Mouse (Mus musculus): ENCODE results near the gene St3gal5.
"Not testable (repeated sequence)": the region's sequence is repeated elsewhere in the genome, so short reads cannot be mapped to it uniquely, and the experiment has no call there.

Gene St3gal5

DNA sequence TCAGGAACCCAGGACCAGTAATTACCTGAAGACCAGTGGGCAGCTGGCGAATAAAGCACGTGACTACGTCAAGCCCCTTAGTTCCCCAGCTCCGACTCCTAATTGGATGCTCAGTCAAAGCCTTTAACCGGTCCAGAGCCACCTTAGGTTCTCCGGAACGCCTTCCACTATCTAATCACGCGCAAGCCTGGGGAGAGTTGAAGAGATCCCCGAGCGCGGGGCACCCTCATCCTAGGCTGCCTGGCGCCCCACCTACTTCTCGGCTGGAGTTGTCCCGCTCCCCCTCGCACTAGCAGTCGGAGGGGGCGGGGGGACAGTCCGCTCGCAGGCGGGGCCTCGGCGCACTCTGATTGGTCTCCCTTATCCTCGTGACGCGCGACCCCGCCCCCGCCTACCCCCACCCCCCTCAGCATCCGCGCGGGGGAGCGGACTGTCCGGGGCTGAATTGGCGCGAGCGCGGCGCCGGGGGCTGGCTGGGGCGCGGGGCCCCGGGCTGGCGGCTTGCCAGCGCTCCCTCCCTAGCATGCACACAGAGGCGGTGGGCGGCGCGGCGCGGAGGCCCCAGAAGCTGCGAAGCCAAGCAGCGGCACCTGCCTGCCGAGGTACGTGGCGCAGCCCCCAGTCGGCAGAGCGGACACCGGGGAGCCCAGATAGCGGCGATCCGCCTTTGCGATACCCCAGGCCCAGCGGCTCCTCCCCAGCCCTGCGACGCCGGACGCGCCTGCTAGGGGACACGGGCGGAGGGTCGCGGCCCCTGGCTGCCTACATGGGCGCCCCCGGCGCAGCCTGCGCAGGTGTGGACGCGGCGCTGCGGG, at the start of gene St3gal5:
TSS of gene St3gal5 (plus strand) at position 412 of the 815 bp plus-strand sequence.
- peak; percentile 94 for DNase-seq

DNA sequence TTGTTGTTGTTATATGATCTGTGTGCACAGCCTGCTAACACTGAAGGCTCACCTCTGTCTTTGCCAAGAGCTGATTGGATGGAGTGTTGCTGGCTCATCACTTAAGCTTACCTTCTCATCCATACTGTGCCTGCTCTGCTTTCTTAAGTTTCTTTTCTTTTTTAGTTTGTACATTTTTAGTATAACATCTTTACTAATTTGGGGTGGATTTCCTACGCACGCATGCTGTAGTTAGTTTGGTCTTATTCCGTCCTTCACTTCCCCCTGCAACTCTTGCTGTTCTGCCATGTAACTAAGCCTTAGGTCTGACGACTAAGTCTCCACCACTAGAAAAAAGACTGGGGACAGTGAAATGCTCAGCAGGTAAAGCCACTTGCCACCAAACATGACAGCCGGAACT, 48.7 kb upstream of the St3gal5 start:
- no peak for DNase-seq

DNA sequence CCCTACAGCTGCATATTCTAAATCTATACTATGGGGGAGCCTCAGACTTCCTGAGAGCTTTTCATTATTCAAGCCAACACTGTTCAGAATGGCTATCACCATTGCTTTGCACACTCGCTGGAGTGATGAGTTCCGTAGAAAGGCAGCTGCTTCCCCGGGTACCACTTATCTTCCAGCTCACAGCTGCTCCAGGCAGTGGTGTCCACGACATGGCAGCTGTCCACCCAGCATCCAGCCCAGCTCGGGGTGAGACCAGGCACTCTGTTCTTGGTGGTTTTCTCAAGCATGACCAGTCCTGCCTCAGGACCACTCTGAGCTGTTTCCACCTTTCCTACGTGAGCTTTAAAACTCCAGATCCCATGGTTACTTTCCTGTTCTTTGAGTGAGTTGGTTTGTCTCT, 47.5 kb upstream of the St3gal5 start:
- no peak for DNase-seq

DNA sequence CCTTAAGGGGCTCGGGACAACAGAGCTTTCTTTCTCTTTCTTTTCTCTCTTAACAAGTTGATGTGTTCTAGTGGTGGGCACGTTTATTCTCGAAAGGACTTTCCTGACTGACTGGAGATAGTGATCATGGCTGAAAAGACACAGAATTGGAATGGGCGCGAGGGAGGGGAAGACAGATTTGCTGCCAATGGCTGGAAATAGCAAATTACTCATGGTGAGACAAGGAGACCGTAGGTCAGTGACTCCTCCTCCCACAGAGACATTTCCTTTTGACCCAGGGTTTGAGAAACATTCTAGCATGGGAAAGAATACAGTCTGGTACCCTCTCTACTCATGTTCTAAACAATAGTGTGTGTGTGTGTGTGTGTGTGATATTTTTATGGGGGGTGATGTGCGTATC, 46.6 kb upstream of the St3gal5 start:
- no peak for DNase-seq

DNA sequence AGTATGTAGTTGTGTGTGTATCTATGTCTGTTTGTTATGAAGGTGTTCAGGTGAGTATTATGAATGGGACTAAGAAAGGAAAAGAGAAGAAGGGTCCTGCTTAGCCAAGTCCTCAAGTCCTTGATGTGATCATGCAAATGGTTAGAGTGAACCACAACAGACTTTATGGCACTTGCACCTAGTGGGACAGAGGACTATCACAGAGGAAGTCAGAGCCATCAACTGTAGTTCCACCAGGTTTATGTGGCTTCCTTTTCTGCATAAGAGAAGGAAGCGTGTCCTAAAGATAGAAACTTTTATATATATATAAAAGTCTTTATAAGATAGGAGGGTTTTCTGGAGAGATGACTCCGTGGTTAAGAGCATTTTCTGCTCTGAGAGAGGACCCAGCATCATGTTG, 46.1 kb upstream of the St3gal5 start:
- DNase-seq = no peak

DNA sequence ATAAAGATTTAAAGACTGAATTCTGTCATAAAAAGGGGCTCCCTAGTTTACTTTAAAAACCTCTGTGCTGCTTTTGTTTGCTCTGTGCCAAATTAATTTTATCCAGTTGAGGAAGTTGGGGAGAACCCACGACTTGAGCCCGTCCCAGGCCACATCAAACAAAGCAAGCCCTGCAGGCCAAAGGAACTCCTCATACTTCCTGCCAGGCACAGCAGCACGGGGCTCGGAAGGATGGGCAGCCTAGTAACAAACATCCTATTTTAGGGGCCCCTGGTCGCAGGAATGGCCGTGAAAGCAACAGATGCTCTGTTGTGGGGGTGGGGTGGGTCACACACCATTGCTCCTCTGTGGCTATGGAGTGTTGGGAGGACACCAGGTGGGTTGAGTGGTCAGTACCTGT, 45.6 kb upstream of the St3gal5 start:
- no peak for DNase-seq

DNA sequence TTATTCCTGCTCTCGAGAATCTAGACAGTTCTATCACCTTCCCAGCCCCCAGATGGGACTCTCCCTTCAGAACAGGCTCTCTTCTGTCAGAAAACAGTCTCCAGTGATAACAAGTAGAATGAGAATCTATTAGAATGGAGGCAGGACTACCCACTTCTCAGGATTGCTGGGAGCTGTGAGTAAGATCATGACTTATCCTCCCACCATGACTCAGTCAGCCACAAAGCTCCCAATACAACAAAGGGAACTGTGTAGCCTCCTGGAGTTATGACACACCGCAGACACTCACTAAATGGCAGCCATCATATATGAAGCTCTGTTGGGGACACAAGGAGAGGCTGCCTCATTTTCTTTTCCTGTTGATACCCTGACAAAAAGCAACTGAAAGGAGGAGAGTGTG, 40.8 kb upstream of the St3gal5 start:
- no peak for DNase-seq

DNA sequence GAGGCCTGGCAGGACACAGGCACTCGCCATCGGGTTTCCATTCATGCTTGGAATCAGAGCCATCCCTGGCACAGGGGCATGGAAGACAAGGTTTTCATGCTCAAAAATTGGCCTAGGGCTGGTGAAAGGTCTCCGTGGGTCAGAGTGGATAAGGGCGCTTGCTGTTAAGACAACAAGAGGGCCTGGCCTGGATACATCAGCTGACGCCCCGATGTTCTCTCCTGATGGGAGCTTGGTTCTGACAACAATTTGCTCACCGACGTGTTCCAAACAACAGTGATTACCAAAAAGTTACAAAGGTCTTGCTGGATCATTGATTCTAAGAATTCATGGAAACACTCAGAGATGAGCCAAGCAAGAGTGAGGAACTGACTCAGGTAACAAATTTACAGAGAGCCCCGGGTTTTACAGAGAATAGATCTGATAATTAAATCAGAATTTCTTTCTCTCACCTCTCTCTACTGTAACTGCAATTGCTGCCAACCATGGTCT, 38.9 kb upstream of the St3gal5 start:
- no peak for DNase-seq

DNA sequence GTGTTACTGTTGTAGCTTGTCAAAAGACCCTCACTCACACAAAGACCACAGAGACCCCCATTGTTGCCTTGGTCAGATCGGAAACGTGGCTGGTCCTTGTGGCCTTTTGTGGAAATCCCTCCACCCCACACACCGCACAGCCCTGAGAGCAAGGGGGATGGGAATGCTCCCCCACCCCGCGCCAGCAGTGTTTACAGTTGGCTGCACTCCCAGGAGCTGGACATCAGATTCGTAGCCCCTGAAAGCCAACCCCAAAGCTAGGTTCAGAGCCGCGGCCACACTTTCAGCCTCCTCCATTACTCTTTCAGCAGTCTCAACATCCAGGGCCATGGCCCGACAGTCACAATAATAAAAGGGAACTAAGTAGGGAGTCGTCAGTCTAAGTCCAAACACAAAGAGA, 36.7 kb upstream of the St3gal5 start:
- not testable (repeated sequence) for DNase-seq

DNA sequence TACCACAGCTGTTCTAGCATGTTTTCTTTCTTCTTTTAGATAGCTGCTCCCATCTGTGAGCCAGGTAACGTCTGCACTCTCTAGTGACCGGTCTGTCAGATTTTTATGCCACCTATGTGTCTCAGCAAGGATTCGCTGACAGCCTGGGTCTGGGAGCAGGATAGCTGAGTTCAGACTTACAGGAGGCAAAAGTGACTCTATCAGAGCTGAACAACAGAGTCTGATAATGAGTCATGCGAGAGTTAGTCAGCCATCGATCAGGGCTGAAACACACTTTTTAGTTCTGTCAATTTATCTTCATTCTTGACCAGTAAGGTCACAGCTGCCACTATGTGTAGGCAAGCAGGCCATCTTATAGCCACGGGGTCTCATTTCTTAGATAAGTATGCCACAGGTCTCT, 33.7 kb upstream of the St3gal5 start:
- DNase-seq = no peak

DNA sequence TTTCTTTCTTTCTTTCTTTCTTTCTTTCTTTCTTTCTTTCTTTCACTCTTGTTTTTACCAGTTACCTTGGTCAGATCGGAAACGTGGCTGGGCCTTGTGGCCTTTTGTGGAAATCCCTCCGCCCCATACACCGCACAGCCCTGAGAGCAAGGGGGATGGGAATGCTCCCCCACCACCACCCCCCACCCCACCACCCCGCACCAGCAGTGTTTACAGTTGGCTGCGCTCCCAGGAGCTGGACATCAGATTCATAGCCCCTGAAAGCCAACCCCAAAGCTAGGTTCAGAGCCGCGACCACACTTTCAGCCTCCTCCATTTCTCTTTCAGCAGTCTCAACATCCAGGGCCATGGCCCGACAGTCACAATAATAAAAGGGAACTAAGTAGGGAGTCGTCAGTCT, 31.4 kb upstream of the St3gal5 start:
- DNase-seq = no peak

DNA sequence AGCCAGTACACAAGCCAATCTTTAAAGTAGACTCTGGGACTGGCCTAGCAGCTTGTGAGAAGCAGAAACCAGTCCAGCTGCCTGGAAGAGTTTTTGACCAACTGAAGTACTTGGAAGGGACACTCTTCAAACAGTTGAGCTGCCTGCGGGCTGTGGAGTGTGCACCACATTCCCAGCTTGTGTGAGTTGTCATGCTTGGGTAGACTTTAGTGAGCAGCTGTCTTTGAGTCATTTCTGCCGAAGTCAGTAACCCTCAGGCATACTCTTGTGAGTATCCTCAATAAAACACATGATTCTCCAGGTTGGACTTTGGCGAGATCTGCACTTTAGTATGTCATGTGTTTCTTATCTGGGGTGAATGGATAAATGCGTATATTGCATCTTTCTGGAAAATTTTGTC, 29.0 kb upstream of the St3gal5 start:
- DNase-seq = no peak

DNA sequence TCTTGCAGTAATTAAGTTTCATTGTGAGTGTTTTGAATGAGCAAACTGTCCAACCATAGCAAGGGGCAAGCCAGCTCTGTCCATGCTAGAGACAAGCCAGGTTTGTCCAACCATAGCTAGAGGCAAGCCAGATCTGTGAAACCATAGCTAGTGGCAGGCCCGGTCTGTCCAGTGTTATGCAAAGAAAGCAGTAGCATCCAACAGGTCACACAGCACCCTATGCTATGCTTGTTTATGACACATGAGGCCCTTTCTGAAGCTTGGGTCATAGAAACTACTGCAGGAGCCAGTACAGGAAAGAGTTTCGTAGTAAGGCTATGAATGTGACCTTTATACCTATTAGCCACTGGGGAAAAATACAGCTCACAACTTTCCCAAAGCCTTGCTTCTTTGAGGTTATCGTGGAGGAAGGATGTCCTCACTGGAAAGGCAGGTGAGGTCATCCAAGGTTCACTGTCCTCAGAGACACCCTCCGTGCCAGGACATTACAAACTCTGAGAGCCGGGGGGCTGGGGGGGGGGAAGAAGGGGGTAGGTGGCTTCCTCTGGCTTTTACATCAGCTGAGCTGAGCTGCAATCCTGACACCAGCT, 26.0 kb upstream of the St3gal5 start:
- DNase-seq = no peak

DNA sequence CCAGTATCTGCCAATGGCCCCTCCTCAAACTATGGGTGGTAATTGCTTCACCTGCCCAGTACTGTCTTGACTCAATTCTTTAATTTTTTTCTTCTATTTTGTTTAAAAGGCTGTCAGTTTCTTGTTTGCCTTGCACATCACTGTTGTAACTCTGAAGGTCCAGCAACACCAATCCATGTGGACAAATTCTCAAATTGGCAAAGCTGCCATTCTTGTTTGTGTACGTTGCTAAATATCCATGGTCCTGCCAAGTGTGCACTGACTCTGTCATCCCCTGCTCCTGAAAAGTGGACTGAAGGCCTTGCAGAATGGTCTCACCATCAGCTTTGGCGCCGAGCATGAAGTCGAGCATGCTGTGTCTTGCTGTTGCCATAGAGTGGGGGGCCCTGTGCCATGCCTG, 23.6 kb upstream of the St3gal5 start:
- DNase-seq = no peak

DNA sequence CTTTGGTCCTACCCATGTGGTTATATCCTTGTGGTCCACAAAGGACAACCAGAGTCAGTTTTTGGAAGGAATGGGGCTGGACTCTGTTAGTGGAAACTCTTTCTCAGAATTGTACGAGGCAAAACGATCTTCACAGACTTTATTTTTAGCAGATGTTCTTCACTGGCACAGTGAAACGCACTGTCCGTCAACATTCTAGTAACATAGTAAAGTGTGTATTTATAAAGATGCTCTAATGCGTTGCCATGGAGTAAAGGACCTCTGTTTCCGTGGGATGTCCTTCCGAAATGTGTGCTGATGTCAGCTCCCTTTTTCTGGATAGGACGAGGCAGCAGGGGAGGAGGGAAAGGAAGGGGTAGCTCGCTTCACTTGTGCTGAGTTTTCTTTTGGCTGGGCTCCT, 20.9 kb upstream of the St3gal5 start:
- no peak for DNase-seq

DNA sequence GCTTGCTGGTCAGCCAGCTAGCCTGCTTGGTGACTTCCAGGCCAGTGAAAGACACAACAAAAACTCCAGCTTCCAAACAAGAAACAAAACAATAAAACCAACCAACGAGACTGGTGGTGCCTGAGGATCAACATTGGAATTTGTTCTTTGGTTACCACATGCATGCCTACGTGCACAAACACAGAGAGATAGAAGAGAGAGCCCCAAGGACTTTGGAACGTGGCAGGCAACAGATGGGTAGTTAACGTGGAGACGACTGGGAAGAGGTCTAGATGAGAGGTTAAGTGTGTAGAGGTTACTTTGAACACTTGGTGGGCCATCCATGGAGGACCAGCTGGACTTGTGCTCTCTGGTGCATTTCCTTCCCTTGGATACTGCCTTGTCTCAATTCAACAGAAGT, 19.2 kb upstream of the St3gal5 start:
- no peak for DNase-seq

DNA sequence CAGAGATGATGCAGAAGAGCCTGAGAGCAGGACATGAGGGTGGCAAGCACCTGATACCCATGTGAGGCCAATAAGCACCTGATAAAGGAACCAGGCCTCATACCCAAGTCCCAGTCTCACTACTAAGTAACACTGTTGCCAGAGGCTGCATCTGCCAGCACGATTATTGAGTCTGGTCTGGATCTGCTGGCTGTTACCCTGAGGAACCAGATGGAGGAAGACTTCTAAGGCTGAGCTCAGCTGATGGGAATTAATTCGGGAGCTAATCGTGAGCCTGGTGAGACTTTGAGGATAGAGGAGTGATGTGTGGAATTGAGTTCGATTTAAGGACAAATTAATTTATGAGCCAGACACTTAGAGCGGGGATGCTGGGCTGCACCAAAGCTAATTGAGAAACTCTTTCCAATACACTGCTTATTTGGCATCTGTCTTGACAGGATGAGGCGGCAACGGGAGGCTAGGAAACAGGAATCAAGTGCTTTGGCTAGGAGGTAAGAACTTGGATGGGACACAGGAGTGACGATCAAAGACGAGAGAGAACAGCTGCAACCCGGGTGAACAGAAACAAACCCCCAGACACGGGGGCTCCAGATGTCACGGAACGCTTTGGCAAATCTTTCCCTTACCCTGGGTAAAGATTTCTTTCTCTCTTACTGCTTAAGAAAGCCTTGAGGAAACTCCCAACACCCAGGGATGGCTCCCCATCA, 15.9 kb upstream of the St3gal5 start:
- DNase-seq = no peak

DNA sequence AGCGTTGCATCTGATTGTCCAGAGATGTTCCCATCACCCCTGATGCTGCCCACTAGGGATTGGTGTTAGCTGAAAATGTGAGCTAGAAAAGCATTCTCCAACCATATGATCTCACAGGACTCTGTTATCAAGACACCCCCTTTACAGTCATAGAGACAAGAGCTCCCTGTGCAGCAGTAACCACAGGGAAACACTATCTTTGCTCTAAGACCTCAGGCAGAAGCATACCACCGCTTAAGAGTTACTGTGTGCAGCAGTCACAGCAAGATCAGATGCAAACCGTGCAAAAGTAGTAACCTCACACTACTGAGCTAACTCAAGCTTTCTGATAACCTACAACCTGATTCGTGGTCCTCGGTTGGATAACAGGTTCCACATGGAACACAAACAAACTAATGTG, 10.0 kb upstream of the St3gal5 start:
- no peak for DNase-seq

DNA sequence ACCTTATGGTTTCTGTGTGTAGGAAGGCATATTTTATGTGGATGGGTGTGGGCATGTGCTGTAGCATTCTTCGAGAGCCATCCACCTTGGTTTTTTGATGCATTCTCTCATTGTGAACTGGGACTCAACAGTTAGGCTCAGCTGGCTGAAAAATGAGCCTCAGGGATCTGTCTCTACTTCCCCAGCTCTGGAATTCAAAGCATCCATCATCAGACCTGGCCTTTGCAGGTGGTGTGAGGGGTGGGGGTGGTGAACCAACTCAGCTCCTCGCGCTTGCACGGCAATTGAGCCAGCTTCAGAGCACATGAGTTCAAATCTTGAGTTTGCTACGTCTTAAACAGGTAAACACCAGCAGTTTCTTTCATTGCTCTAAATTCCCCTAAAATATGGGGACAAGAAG, 7.5 kb upstream of the St3gal5 start:
- DNase-seq = no peak

DNA sequence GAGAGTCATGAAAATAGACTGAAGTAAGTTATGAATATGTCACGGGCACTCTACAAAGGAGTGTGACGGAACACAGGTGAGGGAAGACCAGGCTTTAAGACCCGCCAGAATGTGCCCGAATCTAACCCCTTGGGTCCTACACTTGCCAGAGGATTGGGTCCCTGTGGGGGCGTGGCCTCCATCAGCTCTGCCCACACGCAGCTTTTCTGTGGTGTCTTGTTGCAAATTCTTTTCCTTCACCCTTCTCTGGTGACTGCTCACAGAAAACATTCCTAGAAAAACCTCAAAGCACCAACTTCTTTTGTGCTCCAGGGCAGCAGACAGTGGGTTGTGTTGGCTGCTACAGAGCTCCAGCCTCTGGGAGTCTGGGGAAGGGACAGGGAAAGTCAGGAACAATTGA, 6.4 kb upstream of the St3gal5 start:
- DNase-seq = no peak

DNA sequence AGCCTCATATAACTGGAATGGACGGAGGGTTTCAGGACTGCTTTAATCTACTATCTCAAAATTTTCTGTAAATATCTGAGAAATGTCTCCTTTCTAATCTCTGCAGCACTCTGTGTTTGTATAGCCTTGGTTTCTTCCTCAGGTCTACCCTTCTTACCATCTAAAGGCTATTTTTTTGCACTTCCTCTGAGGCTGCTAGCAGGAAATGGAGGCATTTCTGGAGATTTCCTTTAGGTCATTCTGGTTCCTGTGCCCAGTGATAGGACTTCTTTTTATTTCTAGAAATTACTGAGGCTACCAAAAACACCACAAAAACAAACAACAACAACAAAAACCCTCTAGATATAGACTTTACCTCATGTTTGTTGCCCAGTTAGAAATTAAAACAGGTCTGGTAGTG, 4.3 kb upstream of the St3gal5 start:
- no peak for DNase-seq

DNA sequence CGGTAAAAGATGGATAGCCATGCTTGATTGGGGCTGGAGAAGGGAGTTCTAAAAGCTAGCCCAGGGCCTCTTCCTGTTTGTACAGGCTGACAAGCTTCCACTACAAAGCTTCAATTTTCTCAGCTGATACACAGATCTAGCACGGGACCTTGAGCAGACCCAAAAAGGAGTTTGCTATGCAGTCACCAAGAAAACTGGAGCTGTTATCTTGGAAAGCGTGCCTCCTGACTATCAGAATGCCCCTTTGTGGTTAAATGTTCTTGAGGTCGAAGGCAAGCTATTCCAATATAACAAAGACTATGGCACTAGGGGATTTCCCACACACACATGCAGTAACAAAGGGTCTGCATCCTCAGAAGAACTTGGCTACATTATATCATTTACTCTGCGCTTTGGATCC, 1.2 kb upstream of the St3gal5 start:
- DNase-seq = no peak

DNA sequence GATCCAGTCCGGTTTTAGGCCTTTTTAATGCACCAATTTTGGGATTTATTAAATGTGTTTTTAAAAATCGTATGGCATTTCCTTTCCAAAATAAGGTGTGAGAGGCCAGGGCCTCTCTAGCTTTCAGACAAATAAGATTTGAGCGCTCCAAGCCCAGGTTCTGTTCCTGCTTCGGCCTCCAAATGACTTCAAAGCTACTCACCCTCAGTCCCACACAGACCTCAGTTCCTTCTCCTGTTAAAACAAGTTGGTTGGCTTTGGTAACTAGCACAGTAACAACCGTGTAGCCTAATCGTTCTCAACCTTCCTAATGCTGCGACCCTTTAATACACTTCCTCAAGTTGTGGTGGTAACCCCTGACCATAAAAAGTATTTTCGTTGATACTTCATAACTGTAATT, 723 bp upstream of the St3gal5 start:
- no peak for DNase-seq

DNA sequence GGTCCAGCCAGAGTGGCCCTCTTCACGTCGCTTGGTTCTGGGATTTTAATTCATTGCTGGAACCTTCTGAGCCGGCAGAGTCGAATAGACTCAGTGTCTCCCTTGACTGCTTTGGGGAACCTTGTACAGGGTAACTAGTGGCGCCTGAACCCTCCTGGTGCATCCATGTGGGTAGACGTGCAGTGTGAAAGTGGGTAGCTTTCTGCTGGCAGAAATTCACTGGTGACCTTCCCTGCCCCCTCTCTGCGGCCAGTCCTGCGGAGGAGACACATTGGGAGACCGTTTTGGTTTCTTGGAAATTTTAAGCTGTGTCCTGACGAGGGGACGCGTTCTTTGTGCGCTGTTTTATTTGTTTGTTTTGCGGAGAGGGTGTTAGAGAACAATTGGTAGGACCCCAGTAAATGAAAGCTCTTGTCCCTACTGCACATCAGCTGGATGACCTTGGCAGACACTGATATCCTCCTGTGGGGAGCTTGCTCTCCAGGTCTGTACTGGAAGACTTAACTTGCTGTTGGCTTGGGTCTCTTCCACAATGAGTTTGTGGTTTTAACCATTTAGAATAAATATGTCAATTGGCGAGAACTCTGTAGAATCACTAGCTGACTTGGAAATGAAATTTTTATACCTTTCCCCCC, 746 bp downstream of the St3gal5 start:
- DNase-seq = no peak

All from thymus, postnatal 4 days (tissue).